Mouse (Mus musculus): ENCODE results near the gene Frg2f1. TPM values are rescaled to one million over a fixed set of nuclear protein-coding genes. Genes with fewer than 3 reads are reported as not detected.
A peak's percentile ranks its signal among the peaks of the same experiment; 100 is the strongest.

Gene Frg2f1
- total RNA-seq, 1 experiment from 2014 or later = 5.5 TPM

- no peak for ATAC-seq (replicated peaks; ENCODE audit: low read depth, poor library complexity, severe bottlenecking)
These were observed 40.9 kb downstream of the Frg2f1 start for GRCm38 (mm10) chr4:119498319-119498848.

- ATAC-seq (replicated peaks; ENCODE audit: low read depth, poor library complexity, severe bottlenecking) = no peak
These were observed 46.4 kb downstream of the Frg2f1 start for GRCm38 (mm10) chr4:119492933-119493327.

- ATAC-seq (replicated peaks; ENCODE audit: low read depth, poor library complexity, severe bottlenecking) = peak; percentile 76
These were observed 46.9 kb downstream of the Frg2f1 start, which contains the start of gene Rimkla for GRCm38 (mm10) chr4:119492291-119492932. Gene Rimkla (minus strand): TSS chr4:119492628.

GRCm38 (mm10) chr4:119490806-119491205, 48.5 kb downstream of the Frg2f1 start:
- ATAC-seq (replicated peaks; ENCODE audit: low read depth, poor library complexity, severe bottlenecking) = no peak

GRCm38 (mm10) chr4:119489666-119490065, 49.7 kb downstream of the Frg2f1 start:
- ATAC-seq (replicated peaks; ENCODE audit: low read depth, poor library complexity, severe bottlenecking) = no peak

- ATAC-seq (replicated peaks; ENCODE audit: low read depth, poor library complexity, severe bottlenecking) = no peak
These were observed 54.4 kb downstream of the Frg2f1 start for GRCm38 (mm10) chr4:119484882-119485281.

- peak; percentile 22; the same call in 1 of the 2 replicates for ATAC-seq (replicated peaks; ENCODE audit: low read depth, poor library complexity, severe bottlenecking)
These were observed 56.3 kb downstream of the Frg2f1 start for GRCm38 (mm10) chr4:119483051-119483450.

Other genes starting within 250 kb of the Frg2f1 start
- 1,378 and 1,487 TPM in 2 replicates for gene Ybx1, start 244.9 kb downstream of the Frg2f1 start, total RNA-seq (2017)
- 118 and 146 TPM in 2 replicates for gene Ppih, start 219.0 kb downstream of the Frg2f1 start, total RNA-seq (2017)
- not detected in 2 replicates for gene Ccdc30, start 124.0 kb downstream of the Frg2f1 start, total RNA-seq (2017)
- gene Ppcs, start 117.1 kb downstream of the Frg2f1 start, total RNA-seq (2017) = 13.7 and 16.0 TPM in 2 replicates
- not detected in 2 replicates for gene Zmynd12, start 116.7 kb downstream of the Frg2f1 start, total RNA-seq (2017)
- gene Rimkla, start 46.9 kb downstream of the Frg2f1 start, total RNA-seq (2017) = not detected in 2 replicates
- gene Foxj3, start 2.5 kb downstream of the Frg2f1 start, total RNA-seq (2017) = 24.4 and 27.5 TPM in 2 replicates
- gene Guca2a, start 98.2 kb upstream of the Frg2f1 start, total RNA-seq (2017) = not detected in 2 replicates
- gene Guca2b, start 119.4 kb upstream of the Frg2f1 start, total RNA-seq (2017) = not detected in 2 replicates
- 6.3 and 6.5 TPM in 2 replicates for gene Hivep3, start 194.3 kb upstream of the Frg2f1 start, total RNA-seq (2017)

Measured in common myeloid progenitor, adult 5-6 weeks (primary cell).